Mouse (Mus musculus): ENCODE measurements around the gene Nphs1.
"Not testable (repeated sequence)": the region's sequence is repeated elsewhere in the genome, so short reads cannot be mapped to it uniquely, and the experiment has no call there.

DNA sequence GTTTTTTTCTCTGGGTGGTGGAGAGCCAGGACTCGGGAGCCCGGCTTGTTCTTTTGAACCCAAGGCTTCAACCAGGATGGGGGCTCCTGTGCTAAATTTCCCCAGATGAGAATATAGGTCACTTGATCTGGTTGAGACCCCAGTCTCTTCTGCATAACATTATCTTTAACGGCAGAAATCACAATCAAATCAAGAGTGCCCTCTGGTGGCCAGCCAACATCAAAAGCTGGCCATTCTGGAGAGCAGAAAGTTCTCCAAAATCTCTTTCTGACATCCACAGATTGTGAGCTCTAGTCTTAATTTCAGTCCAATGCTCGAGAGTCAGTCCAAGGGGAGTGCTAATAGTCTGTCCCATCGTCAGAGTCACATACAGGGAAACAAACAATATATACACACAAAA lies 43.0 kb downstream of the Nphs1 start:
- TF ChIP-seq CHD2 (IDR thresholded peaks at IDR 0.05; ENCODE audit: low read length); KAT2A (IDR thresholded peaks at IDR 0.05; ENCODE audit: insufficient replicate concordance, low read length): not testable (repeated sequence)
- peak; percentile 16 to 67; a peak in 2 of 4 replicates for TF ChIP-seq CTCF (conservative IDR thresholded peaks at IDR 0.05 in 1 of 2, IDR thresholded peaks at IDR 0.05 in 1 of 2; ENCODE audit: low read depth in 2 of 2, low read length in 2 of 2)

Measured in CH12.LX (cell line).